Mouse (Mus musculus) bone marrow, adult 2 months (tissue): ENCODE results near the gene Rpl10-ps3. TPM values are rescaled to one million over a fixed set of nuclear protein-coding genes. Genes with fewer than 3 reads are reported as not detected.

ENCODE experiments used
- H3K27ac ChIP-seq: fragments of 200-500 bp; 2 replicates; pipeline ENCODE4 v1.5.1; 2012; ENCODE audit warnings: low read depth, mild to moderate bottlenecking, control low read depth, inconsistent platforms, low read length; ENCODE audit not compliant: control insufficient read depth, poor library complexity, insufficient read depth
- H3K4me1 ChIP-seq: fragments of 200-500 bp; 2 replicates; pipeline ENCODE4 v1.6.1; 2011; ENCODE audit warnings: low read length; ENCODE audit not compliant: control insufficient read depth, insufficient read depth
- H3K4me3 ChIP-seq: fragments of 200-500 bp; replicated peaks from 2 replicates; pipeline ENCODE3; 2011; ENCODE audit warnings: mild to moderate bottlenecking, low read depth, low read length, control low read depth; ENCODE audit not compliant: control insufficient read depth
- CTCF ChIP-seq: fragments of 200-500 bp; IDR thresholded peaks from 2 replicates; pipeline ENCODE4 v1.5.1; 2011; ENCODE audit warnings: low read length, control low read depth; ENCODE audit not compliant: control insufficient read depth, insufficient read depth
- POLR2A ChIP-seq: fragments of 200-500 bp; IDR thresholded peaks from 2 replicates; pipeline ENCODE4 v1.6.1; 2011; ENCODE audit warnings: low read depth, mild to moderate bottlenecking, control low read depth, low read length, borderline replicate concordance; ENCODE audit not compliant: control insufficient read depth
- WGBS: fragments of 180-500 bp; shearing (Covaris S2); methylation state at CpG from one replicate; pipeline ENCODE4 v1.1.7; 2018; 5-methylcytosine and 5-hydroxymethylcytosine counted together
- polyA plus RNA-seq: library from polyadenylated mRNA; stranded (reverse); fragments of >200 nt; gene quantifications from 2 replicates; pipeline ENCODE4 v1.2.4, GENCODE M21; 2011; ENCODE audit warnings: low replicate concordance; ENCODE audit not compliant: missing spikeins, insufficient read depth, insufficient read length

Rpl10-ps3 gene
- polyA plus RNA-seq, 1 experiment: 982 TPM

DNA sequence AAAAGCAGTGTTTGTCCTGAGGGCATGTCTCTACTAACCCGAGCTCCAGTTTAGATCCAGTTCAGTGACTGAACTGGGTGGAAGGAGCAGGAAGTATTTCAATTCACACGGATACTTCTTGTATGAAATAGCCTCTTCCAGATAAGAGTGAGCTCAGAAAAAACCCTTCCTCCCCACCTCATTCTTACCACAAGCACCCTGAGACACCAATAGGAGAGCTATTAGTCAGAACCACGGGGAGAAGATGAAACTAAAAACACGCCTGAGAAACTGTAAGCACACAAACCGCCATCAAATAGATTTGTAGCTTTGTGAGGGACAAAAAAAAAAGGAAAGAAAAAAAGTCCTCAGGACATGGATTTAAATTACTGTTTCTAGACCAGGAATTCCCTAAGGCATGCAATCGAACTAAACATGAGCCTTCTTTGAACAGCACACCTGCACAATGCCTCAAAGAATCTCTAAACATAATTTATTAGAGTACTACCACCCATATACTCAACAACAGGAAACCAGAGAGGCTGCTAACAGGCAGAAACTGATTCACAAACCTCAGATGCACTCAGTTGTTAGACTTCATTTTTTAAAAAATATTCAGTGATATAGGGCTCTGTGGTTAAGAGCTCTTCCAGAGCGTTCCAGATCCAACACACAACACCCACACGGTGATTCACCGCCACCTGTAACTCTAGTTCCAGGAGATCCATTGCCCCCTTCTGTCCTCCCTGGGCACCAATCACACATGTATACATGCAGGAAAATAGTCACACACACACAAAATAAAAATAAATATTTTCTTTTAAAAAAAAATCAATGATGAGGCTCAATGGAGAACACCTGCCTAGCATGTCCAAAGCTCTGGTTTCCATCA lies 20.2 kb downstream of the Rpl10-ps3 start:
- TF ChIP-seq CTCF (no peak), POLR2A (no peak)
- H3K4me3 ChIP-seq: no peak overlapping the region
- no peak overlapping the region for H3K27ac ChIP-seq
- no peaks in the 10 kb centered on the region for H3K4me1 ChIP-seq
- 18% methylated on average over 9 of the region's 9 CpGs for WGBS

DNA sequence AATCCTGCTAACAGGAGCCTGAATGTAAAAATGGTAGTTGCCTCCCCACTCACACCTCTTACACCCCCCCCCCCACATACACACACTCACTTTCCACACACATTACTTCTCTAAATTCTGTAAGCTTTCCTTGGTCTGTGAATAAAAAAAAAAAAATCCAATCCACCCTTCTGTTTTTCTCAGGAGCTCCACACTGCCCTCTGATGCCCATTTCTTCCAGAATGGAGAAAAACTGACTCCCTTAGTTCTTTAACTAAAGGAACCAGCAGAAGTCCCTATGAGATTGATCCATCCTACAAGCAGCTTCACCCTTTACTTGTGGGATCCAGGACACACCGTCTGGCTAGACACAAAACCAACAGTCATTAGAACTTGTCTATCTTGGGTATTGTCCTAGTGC lies 24.0 kb downstream of the Rpl10-ps3 start:
- H3K27ac ChIP-seq: no peak overlapping the region
- no peak overlapping the region for H3K4me3 ChIP-seq
- TF ChIP-seq CTCF: no peak
- no peak for TF ChIP-seq POLR2A
- 64% methylated on average over 1 of the region's 1 CpGs for WGBS
- H3K4me1 ChIP-seq: no peaks in the 10 kb centered on the region

DNA sequence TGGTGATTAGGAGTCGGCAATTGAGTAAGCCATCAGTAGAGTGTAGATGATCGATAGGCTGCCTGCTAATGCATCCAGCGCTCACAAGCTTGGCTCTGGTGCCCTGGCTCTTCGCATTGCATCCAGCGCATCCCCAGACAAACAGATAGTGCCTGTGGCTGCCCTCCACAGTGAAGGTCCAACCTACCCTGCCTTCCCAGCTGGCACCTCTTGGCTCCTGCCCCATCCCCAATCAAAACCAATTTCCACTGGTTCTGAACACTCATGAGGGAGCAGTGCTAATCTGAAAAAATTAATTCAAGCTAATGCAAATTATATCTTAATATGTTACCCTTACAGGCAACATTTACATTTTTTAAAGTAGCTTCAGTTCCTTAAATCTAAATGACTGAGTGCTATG lies 25.3 kb downstream of the Rpl10-ps3 start:
- 89% methylated on average over 5 of the region's 5 CpGs for WGBS
- H3K4me3 ChIP-seq: no peak overlapping the region
- TF ChIP-seq CTCF (no peak), POLR2A (no peak)
- H3K4me1 ChIP-seq: no peaks in the 10 kb centered on the region
- H3K27ac ChIP-seq: no peak overlapping the region

DNA sequence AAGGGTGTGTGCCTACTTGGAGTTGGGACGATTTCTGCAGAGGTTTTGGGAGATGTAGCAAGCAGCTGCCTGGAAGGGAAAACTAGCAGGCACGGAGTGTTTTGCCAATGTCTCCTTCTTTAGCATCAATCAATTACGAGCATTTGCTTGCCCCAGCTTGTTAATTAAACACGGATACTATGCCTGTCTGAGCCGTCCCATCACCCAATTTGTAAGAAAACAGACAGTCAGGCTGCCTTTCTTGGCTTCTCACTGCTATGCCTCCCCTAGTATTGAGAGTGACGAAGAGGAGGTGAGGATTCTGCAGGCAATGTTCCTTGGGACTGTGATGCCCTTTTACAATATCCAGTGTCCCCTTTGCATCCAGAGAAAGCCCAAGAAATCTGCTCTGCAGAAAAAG lies 27.5 kb downstream of the Rpl10-ps3 start:
- WGBS: 80% methylated on average over 6 of the region's 6 CpGs
- no peak for TF ChIP-seq POLR2A
- no peak for TF ChIP-seq CTCF
- Histone ChIP-seq H3K4me1 (no peaks in the 10 kb centered on the region), H3K27ac (no peak overlapping the region), H3K4me3 (no peak overlapping the region)

DNA sequence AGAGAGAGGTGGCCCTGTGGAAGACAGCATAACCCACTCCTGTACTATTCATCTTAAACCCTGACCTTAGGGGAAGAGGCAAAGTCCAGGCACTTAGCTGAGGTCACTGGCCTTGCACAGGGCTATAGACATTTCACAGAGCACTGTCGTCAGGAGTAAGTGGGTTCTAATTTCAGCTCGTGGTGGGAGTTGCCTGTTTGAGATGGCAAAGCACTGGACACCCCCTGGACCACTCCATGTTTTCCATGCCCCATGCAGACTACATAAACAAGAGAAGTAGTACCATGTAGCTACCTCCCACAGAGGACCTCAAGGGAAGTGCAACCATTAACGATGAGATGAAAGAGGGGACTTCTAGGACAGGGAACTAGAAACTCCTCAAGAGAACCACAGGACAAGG lies 29.1 kb downstream of the Rpl10-ps3 start:
- no peak overlapping the region for H3K27ac ChIP-seq
- no peaks in the 10 kb centered on the region for H3K4me1 ChIP-seq
- H3K4me3 ChIP-seq: no peak overlapping the region
- TF ChIP-seq CTCF: no peak
- 56% methylated on average over 3 of the region's 3 CpGs for WGBS

DNA sequence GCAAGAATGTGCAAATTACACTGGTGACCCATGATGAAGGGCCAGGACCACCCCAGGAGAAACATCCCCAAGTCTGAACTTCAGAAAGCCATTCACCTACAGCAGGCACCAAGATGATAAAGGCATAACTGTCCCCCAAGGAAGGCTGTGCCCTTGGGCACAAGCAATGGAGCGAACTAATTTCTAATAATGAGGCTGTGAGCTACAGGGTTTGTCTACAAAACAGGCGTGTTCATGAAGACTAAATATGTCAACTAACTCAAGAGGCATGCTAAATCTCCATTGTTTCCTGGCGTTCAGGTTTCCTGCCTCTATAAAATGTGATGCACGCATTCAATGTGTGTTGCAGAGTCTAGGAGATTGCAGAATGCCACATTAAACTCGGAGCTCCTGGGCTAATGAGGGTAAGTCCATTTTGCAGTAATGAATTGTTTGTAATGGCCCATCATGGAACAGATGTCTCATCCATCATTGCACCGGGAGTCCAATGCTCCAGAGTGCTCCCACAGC lies 33.7 kb downstream of the Rpl10-ps3 start:
- H3K4me1 ChIP-seq: no peaks in the 10 kb centered on the region

DNA sequence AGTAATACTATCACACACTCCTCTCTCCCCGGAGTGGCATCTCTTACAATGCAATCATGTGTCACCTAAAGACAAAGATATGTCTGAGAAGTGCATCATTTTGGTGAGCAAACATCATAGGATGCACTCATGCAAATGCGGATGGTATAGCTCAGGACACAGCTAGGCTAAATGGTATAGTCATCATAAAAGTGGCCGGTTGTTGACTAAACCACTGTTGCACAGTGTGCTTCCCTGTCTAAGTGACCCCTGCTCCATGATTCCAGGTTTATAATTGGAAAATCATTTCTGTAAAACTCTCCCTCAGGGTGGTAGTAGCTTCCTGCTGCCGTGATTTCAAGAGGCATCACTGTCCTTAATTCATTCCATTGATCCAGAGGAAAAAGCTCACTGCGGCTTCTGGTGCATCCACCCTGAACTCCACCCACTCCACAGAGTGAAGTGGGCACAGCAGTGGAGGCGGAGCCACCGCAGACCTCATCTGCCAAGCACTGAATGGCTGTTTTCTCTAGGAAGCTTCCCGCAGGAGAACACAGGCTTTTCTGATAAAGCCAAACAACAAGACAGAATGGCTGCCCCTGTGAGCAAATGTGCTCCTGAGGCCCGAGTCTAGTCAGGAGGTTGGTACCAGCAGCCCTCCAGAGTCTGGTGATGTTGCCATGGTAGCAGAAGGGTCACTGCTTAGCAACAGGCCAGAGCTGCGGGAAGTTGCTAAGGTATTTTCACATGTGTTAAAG lies 38.9 kb downstream of the Rpl10-ps3 start:
- TF ChIP-seq CTCF: no peak
- TF ChIP-seq POLR2A: no peak
- H3K4me1 ChIP-seq: no peaks in the 10 kb centered on the region
- 78% methylated on average over 10 of the region's 10 CpGs for WGBS
- H3K4me3 ChIP-seq: no peak overlapping the region
- H3K27ac ChIP-seq: no peak overlapping the region

More for the DNA sequence above, 33.7 kb downstream of the Rpl10-ps3 start:
- Histone ChIP-seq H3K4me3 (no peak overlapping the region), H3K27ac (no peak overlapping the region)
- TF ChIP-seq CTCF (no peak), POLR2A (no peak)
- 72% methylated on average over 6 of the region's 6 CpGs for WGBS

DNA sequence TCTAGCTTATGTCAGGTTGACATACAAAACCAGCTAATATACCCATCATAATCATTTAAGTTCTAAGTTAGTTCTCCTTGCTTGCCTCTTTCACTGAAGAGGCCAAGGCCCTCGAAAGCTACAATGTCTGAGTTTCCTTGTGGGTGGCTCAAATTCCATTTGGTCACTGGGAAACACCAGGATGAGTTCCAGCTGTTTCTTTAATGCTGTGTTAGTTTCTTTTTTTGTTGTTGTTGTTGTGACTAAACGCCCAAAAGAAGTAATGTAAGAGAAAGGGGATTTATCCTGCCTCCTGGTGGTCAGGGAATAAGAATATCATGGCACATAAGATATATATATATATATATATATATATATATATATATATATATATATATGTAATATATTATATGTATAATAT lies 39.7 kb downstream of the Rpl10-ps3 start:
- TF ChIP-seq POLR2A (no peak), CTCF (no peak)
- no peak overlapping the region for H3K27ac ChIP-seq
- no peaks in the 10 kb centered on the region for H3K4me1 ChIP-seq
- no peak overlapping the region for H3K4me3 ChIP-seq
- 73% methylated on average over 2 of the region's 2 CpGs for WGBS

DNA sequence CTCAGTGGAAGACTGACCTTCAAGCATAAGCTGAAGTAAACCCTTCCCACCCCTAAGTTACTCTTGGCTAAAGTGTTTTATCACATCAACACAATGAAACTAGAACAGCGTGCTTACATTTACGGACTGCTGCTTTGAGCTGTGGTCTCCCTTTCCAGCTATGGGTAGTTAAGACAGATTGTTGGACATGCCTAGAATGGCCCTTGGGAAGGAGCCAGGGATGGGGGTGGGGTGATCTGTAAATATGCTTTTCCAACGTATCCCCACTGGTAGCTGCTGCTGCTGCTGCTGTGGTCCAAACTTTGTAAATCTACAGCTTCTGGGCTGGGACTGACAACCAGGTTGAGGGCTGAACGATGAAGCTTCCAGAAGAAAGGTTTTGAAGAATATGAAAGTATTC lies 40.8 kb downstream of the Rpl10-ps3 start:
- Histone ChIP-seq H3K4me3 (no peak overlapping the region), H3K27ac (no peak overlapping the region), H3K4me1 (no peaks in the 10 kb centered on the region)
- WGBS: 79% methylated on average over 4 of the region's 4 CpGs
- no peak for TF ChIP-seq POLR2A
- no peak for TF ChIP-seq CTCF
